Mouse (Mus musculus): Measurements from ENCODE around the gene Olfr616. TPM values are rescaled to one million over a fixed set of nuclear protein-coding genes. Genes with fewer than 3 reads are reported as not detected.
"Not testable (repeated sequence)": the region's sequence is repeated elsewhere in the genome, so short reads cannot be mapped to it uniquely, and the experiment has no call there.

Gene Olfr616
- not detected in 2 replicates for polyA plus RNA-seq (2015; fragmentation: Nextera tagmentation; extraction: Ambion mirVana)

DNA sequence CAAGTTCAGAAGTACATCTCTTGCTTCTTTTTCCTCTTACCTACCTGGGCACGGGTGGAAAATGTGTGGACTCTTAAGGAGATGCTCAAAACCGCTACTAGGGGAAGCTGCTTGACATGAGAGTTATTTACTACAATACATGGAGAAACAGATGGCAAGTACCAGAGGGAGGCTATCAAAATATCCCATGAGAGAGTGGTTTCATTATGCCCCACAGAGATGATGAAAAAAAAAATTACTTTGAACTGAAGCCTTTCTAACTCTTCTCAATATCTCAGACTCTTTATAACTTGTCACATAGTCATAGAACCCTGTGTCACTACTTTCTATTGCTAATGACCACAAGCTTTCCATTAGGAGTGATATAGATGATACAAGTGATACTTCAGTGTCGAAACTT, at the start of gene Olfr616:
Olfr616 (minus strand) TSS at position 101 of the 400 bp plus-strand sequence.
- Histone ChIP-seq H3K27me3 (ENCODE audit: control insufficient read depth, insufficient read depth, low read length) (no peaks in the 10 kb centered on the region), H3K9me3 (replicated peaks; ENCODE audit: control insufficient read depth, low read length) (no peaks in the 10 kb centered on the region), H3K9ac (ENCODE audit: low read length) (no peak within 1 kb of the TSS), H3K36me3 (ENCODE audit: control insufficient read depth, insufficient read depth) (no peaks in the 10 kb centered on the region), H3K27ac (ENCODE audit: low read length) (no peak within 1 kb of the TSS), H3K4me3 (ENCODE audit: low read length) (no peak within 1 kb of the TSS), H3K4me1 (ENCODE audit: control insufficient read depth, insufficient read depth, low read length) (no peaks in the 10 kb centered on the region), H3K4me2 (ENCODE audit: low read depth, low read length) (no peak within 1 kb of the TSS)
- ATAC-seq (replicated peaks; ENCODE audit: extremely low read depth, insufficient read depth, low FRiP score), result no peak
- WGBS, result 82% methylated on average over 3 of the region's 3 CpGs

DNA sequence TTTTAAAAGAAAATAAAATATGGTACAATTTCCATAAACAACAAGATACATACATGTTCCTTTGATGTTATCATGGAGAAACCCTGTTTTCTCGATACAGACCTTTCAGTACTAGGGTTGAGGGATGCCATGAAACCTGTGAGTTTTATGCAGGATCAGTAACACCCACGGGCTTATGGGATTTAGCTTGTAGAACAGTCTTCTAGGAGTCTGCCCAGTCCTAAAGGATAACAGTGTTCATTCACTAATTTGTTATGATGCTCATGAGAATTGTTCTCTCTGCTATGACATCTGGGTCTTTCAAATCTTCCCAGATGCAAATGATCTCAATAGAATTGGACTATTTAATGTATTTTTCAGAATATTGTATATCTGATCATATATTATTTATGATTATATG, 43.5 kb upstream of the Olfr616 start, which contains the start of gene Olfr620:
Olfr620 (minus strand) TSS at position 101 of the 400 bp plus-strand sequence.
- H3K4me2 ChIP-seq (ENCODE audit: low read depth, low read length), result no peak within 1 kb of the TSS
- no peak within 1 kb of the TSS for H3K27ac ChIP-seq (ENCODE audit: low read length)
- 69% methylated on average over 2 of the region's 2 CpGs for WGBS
- H3K4me3 ChIP-seq (ENCODE audit: low read length), result no peak within 1 kb of the TSS
- no peak within 1 kb of the TSS for H3K9ac ChIP-seq (ENCODE audit: low read length)
- H3K9me3 ChIP-seq (replicated peaks; ENCODE audit: control insufficient read depth, low read length), result no peaks in the 10 kb centered on the region
- H3K36me3 ChIP-seq (ENCODE audit: control insufficient read depth, insufficient read depth), result no peaks in the 10 kb centered on the region
- no peaks in the 10 kb centered on the region for H3K4me1 ChIP-seq (ENCODE audit: control insufficient read depth, insufficient read depth, low read length)
- H3K27me3 ChIP-seq (ENCODE audit: control insufficient read depth, insufficient read depth, low read length), result no peaks in the 10 kb centered on the region
- ATAC-seq (replicated peaks; ENCODE audit: extremely low read depth, insufficient read depth, low FRiP score), result no peak

DNA sequence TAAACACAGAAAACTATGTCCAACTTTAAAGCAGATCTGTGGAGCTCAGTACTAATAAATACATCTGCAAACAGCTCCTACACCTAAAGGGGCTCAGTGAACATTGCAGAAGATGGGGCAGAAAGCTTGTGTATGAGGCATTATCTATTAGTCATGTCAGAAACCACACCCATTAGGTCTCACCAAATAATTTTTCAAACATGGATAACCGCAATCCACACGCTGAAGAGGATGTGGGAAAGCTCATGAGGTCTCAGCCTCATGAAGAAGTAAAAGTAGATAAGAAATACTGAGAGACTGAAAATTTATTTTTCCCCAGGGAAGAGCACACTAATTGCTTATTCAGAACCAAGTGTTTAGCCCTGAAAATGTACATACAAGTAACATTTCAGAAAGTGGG, 38.5 kb upstream of the Olfr616 start:
- Histone ChIP-seq H3K4me1 (ENCODE audit: control insufficient read depth, insufficient read depth, low read length) (no peaks in the 10 kb centered on the region), H3K27me3 (ENCODE audit: control insufficient read depth, insufficient read depth, low read length) (no peaks in the 10 kb centered on the region), H3K36me3 (ENCODE audit: control insufficient read depth, insufficient read depth) (no peaks in the 10 kb centered on the region), H3K27ac (ENCODE audit: low read length) (no peak overlapping the region), H3K9me3 (replicated peaks; ENCODE audit: control insufficient read depth, low read length) (no peaks in the 10 kb centered on the region), H3K4me2 (ENCODE audit: low read depth, low read length) (no peak overlapping the region), H3K4me3 (ENCODE audit: low read length) (no peak overlapping the region), H3K9ac (ENCODE audit: low read length) (no peak overlapping the region)
- 69% methylated on average over 2 of the region's 2 CpGs for WGBS
- no peak for ATAC-seq (replicated peaks; ENCODE audit: extremely low read depth, insufficient read depth, low FRiP score)

DNA sequence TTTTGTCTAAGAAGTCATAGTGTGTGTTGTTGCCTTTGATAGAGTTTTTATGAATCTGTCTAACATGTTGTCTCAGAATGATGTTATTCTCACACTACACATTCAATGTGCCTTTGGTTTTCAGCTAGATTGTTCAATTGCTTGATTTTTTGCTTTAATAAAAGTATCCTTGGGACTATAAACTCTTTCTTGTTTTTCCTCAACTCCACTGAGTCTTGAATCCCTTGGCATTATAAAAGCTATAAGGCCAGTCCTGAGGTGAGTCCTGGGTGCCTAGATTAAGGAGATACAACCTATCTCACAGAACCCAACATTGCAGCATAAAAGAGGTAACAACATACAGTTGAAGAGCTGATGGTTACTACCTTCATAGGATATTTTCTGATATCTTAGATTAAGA, 31.3 kb upstream of the Olfr616 start, which contains the start of gene Olfr619:
Olfr619 (plus strand) TSS at position 301 of the 400 bp plus-strand sequence.
- Histone ChIP-seq H3K4me1 (ENCODE audit: control insufficient read depth, insufficient read depth, low read length) (no peaks in the 10 kb centered on the region), H3K27ac (ENCODE audit: low read length) (no peak within 1 kb of the TSS), H3K9me3 (replicated peaks; ENCODE audit: control insufficient read depth, low read length) (no peaks in the 10 kb centered on the region), H3K9ac (ENCODE audit: low read length) (no peak within 1 kb of the TSS), H3K36me3 (ENCODE audit: control insufficient read depth, insufficient read depth) (no peaks in the 10 kb centered on the region), H3K4me2 (ENCODE audit: low read depth, low read length) (no peak within 1 kb of the TSS), H3K27me3 (ENCODE audit: control insufficient read depth, insufficient read depth, low read length) (no peaks in the 10 kb centered on the region), H3K4me3 (ENCODE audit: low read length) (no peak within 1 kb of the TSS)
- no peak for ATAC-seq (replicated peaks; ENCODE audit: extremely low read depth, insufficient read depth, low FRiP score)

DNA sequence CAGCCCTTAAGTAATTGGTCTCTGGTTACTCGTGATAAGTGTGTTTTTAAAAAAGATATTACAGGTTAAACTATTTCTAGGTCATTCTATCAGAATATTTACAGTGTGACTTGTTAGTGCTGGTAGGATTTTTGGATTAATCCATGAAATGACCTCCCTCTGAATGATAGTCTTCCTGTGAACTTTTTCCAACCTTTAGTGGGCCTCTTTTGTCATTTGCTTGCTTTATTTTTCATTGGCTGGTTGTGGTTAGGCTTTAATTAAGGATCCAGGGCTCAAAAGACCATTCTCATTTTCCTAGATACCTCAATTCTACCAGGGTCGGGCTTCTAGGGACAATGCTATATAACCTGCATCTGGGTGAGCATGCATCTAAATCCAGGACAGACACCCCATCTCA, 20.9 kb upstream of the Olfr616 start, which contains the start of gene Olfr618:
Olfr618 (plus strand) TSS at position 301 of the 400 bp plus-strand sequence.
- 57% methylated on average over 2 of the region's 2 CpGs for WGBS
- no peak within 1 kb of the TSS for H3K4me2 ChIP-seq (ENCODE audit: low read depth, low read length)
- H3K4me1 ChIP-seq (ENCODE audit: control insufficient read depth, insufficient read depth, low read length), result no peaks in the 10 kb centered on the region

DNA sequence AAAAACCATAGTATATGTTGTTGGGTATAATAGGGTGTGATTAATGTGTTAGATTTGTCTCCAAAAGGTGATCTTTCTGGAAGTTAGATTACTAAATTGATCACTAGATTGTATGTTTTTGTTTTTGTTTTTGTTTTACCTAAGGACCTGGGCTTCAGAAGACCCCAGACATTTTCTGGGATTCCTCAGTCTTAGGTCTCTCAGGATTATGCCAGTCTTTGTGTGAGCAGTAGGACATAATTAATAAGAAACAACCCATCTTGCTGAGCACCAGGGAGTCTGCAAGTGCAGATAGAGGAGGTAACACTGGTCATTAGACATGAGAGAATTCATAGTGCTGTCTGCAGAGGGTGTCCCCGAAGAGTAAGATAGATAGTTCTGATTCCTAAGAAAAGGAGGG, 3.8 kb upstream of the Olfr616 start, which contains the start of gene Olfr617:
Olfr617 (plus strand) TSS at position 301 of the 400 bp plus-strand sequence.
- no peaks in the 10 kb centered on the region for H3K36me3 ChIP-seq (ENCODE audit: control insufficient read depth, insufficient read depth)

More for the DNA sequence above, 20.9 kb upstream of the Olfr616 start, which contains the start of gene Olfr618:
- no peak for ATAC-seq (replicated peaks; ENCODE audit: extremely low read depth, insufficient read depth, low FRiP score)
- Histone ChIP-seq H3K27me3 (ENCODE audit: control insufficient read depth, insufficient read depth, low read length) (no peaks in the 10 kb centered on the region), H3K4me3 (ENCODE audit: low read length) (no peak within 1 kb of the TSS), H3K9ac (ENCODE audit: low read length) (no peak within 1 kb of the TSS), H3K36me3 (ENCODE audit: control insufficient read depth, insufficient read depth) (no peaks in the 10 kb centered on the region), H3K9me3 (replicated peaks; ENCODE audit: control insufficient read depth, low read length) (no peaks in the 10 kb centered on the region), H3K27ac (ENCODE audit: low read length) (no peak within 1 kb of the TSS)

DNA sequence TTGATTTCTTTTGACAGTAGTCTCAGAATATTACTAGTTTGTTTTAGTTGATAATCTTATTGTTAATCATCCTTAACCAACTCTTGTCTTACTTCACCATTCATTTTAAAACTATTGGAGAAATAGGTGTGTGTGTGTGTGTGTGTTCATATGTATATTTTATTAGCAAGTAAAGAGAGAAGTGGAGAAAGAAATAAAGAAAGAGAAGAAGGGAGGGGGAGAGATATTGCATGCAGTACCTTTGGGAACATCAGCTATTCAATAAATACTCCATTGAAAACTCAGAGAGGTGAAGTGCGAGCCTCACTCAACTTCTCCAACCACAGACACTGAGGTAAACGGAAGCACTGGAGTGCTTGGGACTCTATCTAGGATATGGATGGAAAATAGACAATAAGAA, 13.2 kb downstream of the Olfr616 start, which contains the start of gene Olfr615:
Olfr615 (plus strand) TSS at position 301 of the 400 bp plus-strand sequence.
- 66% methylated on average over 2 of the region's 2 CpGs for WGBS
- no peaks in the 10 kb centered on the region for H3K4me1 ChIP-seq (ENCODE audit: control insufficient read depth, insufficient read depth, low read length)

More for the DNA sequence above, 3.8 kb upstream of the Olfr616 start, which contains the start of gene Olfr617:
- H3K9me3 ChIP-seq (replicated peaks; ENCODE audit: control insufficient read depth, low read length), result no peaks in the 10 kb centered on the region
- H3K9ac ChIP-seq (ENCODE audit: low read length), result no peak within 1 kb of the TSS
- no peak within 1 kb of the TSS for H3K4me2 ChIP-seq (ENCODE audit: low read depth, low read length)
- H3K27me3 ChIP-seq (ENCODE audit: control insufficient read depth, insufficient read depth, low read length), result no peaks in the 10 kb centered on the region
- ATAC-seq (replicated peaks; ENCODE audit: extremely low read depth, insufficient read depth, low FRiP score), result no peak
- WGBS, result 64% methylated on average over 1 of the region's 1 CpGs
- no peak within 1 kb of the TSS for H3K27ac ChIP-seq (ENCODE audit: low read length)
- no peak within 1 kb of the TSS for H3K4me3 ChIP-seq (ENCODE audit: low read length)
- no peaks in the 10 kb centered on the region for H3K4me1 ChIP-seq (ENCODE audit: control insufficient read depth, insufficient read depth, low read length)

DNA sequence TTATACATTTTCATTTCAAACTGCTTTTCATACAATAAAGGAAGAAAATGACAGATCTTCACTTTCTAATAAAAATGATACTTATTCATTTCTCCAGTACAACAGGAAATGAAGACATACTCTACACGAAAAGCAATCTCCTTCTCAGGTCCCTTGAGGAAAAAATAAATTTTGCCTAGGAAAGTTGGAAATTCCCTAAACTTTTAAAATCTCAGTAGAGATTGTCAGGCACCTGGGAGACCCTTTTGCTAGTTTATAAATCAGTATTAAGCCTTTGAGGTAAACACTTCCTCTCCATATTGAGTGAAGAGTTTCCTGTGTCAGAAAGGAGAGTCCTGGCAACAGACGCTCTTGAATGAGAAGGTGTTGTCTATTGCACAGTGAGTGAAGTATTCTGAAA, 21.2 kb downstream of the Olfr616 start, which contains the start of gene Olfr613:
Olfr613 (plus strand) TSS at position 301 of the 400 bp plus-strand sequence.
- no peak for ATAC-seq (replicated peaks; ENCODE audit: extremely low read depth, insufficient read depth, low FRiP score)
- Histone ChIP-seq H3K4me3 (ENCODE audit: low read length) (no peak within 1 kb of the TSS), H3K36me3 (ENCODE audit: control insufficient read depth, insufficient read depth) (no peaks in the 10 kb centered on the region), H3K9me3 (replicated peaks; ENCODE audit: control insufficient read depth, low read length) (0 out of 2 replicates have a peak, but pooled peaks cover 4% of the 10 kb centered on the region), H3K27me3 (ENCODE audit: control insufficient read depth, insufficient read depth, low read length) (no peaks in the 10 kb centered on the region), H3K4me1 (ENCODE audit: control insufficient read depth, insufficient read depth, low read length) (no peaks in the 10 kb centered on the region), H3K4me2 (ENCODE audit: low read depth, low read length) (no peak within 1 kb of the TSS), H3K27ac (ENCODE audit: low read length) (no peak within 1 kb of the TSS), H3K9ac (ENCODE audit: low read length) (no peak within 1 kb of the TSS)
- 60% methylated on average over 2 of the region's 2 CpGs for WGBS

More for the DNA sequence above, 13.2 kb downstream of the Olfr616 start, which contains the start of gene Olfr615:
- Histone ChIP-seq H3K9ac (ENCODE audit: low read length) (no peak within 1 kb of the TSS), H3K4me3 (ENCODE audit: low read length) (no peak within 1 kb of the TSS), H3K27ac (ENCODE audit: low read length) (no peak within 1 kb of the TSS), H3K36me3 (ENCODE audit: control insufficient read depth, insufficient read depth) (no peaks in the 10 kb centered on the region), H3K27me3 (ENCODE audit: control insufficient read depth, insufficient read depth, low read length) (no peaks in the 10 kb centered on the region), H3K9me3 (replicated peaks; ENCODE audit: control insufficient read depth, low read length) (no peaks in the 10 kb centered on the region), H3K4me2 (ENCODE audit: low read depth, low read length) (no peak within 1 kb of the TSS)
- no peak for ATAC-seq (replicated peaks; ENCODE audit: extremely low read depth, insufficient read depth, low FRiP score)

DNA sequence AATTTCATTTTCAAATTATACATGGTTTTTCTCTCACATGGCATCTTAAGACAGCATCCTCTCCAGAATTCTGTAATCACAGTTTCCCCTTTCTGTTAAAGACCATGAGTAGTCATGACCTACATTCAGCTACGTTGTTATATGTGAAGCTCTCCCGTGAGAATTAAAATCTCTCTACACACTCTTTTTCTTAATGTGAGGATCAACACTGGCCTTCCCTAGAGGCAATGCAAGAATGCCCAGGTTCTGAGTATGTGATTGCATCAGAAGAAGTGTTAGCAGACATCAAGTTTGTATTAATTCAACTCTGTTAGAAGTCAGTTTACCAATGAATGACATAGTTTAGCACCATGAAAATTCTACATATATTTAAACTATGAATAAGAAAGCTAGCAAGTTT, 26.3 kb downstream of the Olfr616 start, which contains the start of gene Olfr612:
Olfr612 (minus strand) TSS at position 101 of the 400 bp plus-strand sequence.
- not testable (repeated sequence) for H3K27ac ChIP-seq (ENCODE audit: low read length); H3K9me3 ChIP-seq (replicated peaks; ENCODE audit: control insufficient read depth, low read length); H3K4me3 ChIP-seq (ENCODE audit: low read length); H3K4me1 ChIP-seq (ENCODE audit: control insufficient read depth, insufficient read depth, low read length); H3K27me3 ChIP-seq (ENCODE audit: control insufficient read depth, insufficient read depth, low read length); H3K9ac ChIP-seq (ENCODE audit: low read length); ATAC-seq (replicated peaks; ENCODE audit: extremely low read depth, insufficient read depth, low FRiP score); H3K36me3 ChIP-seq (ENCODE audit: control insufficient read depth, insufficient read depth); H3K4me2 ChIP-seq (ENCODE audit: low read depth, low read length)
- WGBS, result 70% methylated on average over 2 of the region's 2 CpGs
